Mouse (Mus musculus) common myeloid progenitor, adult 5-6 weeks (primary cell): ENCODE measurements around the gene Npcd. TPM values are rescaled to one million over a fixed set of nuclear protein-coding genes. Genes with fewer than 3 reads are reported as not detected.

ENCODE experiments used
- ATAC-seq: replicated peaks from 2 replicates; pipeline ENCODE4 v1.8.0; 2016; ENCODE audit warnings: low read depth, mild to moderate bottlenecking, moderate TSS enrichment, inconsistent platforms; ENCODE audit not compliant: poor library complexity, severe bottlenecking
- total RNA-seq: library from RNA; stranded (forward); fragments of 200-1000, 187-1606 nt; gene quantifications from 2 replicates; pipeline ENCODE4 v1.2.3, GENCODE M21; 2017

Npcd gene
- total RNA-seq, 1 experiment from 2014 or later = not detected

DNA sequence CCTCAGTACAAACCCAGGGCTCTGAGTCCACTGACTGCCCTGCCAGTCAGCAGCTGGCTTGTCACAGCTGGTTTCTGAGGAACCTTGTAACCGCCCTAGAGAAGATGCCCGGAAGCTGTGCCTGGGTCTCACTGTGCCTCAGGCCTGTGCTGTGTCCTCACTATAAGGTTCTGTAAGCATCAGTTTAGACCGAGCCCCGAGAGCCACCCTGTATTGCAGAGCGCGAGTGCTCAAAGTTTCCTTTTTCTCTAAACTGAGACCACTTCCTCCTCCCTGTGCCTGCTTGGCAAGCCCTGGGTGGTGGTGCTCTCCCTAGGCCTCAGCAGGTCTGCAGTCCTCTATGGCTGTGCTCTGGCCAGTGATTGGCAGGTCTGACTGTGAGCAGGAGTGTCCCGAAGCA, 84.9 kb downstream of the Npcd start:
- ATAC-seq = 0 out of 2 replicates have a peak, but pooled peaks have one; percentile 9

DNA sequence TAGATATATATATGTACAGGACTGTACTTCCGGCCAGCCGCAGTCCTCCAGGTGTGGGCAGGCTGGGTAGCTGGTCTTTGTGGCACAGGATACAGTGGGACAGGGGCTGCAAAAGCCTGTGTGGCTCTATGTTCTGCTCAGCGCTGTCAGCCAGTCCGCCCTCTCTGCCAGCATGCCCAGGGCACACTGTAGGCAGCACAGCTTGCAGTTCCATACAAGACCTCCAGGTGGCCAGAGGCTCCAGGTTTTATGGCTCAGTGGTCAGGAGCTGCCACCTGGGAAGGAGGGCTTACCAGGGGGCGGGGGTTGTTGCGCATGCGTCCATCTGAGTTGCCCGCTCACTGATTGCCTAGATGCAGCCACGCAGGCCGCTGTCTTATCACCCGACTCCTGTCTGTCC, 86.0 kb downstream of the Npcd start:
- 0 out of 2 replicates have a peak, but pooled peaks have one; percentile 30 for ATAC-seq

DNA sequence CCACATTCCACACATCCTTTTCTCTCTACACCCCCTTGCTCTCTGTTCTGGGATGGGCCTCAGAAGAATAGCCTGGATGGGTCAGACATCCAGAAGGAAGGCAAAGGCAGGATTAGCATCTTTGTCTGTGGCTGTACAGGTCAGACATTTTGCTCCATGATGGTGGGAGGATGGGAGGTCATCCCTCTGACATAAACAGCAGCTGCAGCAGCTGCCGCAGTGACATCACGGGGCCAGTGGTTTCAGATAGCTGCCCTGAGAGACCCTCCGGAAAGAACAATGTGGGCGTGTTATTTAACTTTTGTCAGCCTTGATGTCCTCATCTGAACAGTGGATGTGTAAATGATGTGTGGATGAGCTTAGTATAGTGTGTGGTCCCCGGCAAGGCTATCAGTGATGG, 88.2 kb downstream of the Npcd start:
- ATAC-seq = no peak

DNA sequence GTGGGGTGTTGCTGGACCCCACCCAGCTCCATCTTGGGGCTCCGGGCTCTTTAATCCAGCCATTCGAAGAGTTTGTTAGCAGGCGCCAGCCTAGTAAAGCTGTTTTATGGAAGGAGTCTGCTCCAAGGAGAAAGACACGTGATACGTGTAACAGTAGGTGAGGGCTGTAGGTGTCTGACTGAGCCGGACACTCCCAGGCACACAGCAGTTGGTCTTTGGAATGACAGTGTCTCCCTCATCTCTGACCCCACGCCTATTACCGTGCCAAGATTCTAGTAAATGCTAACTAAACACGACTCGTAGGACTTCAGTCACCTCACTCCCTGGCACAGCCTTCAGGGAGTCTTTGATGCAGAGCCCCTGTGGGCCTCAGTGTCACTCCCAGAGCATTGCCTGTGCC, 88.7 kb downstream of the Npcd start:
- ATAC-seq = no peak

DNA sequence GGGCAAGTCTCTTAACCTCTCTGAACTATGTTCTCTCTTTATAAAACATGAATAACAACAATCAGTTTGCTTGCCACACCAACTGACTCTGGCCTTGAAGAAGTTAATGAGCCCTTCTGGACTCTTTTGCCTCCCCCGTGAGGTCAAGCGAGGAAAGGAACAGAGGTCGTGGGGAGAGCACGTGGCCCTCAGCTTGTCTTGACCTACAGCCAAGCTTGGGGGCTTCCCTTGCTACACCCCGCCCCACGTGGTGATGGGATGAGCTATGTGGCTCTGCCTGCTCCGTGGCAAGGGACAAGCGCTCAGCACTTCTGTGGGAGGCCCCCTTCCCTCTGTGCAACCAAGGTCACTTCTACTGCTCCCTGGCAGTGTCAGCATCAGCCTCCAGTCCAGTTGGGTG, 89.3 kb downstream of the Npcd start:
- ATAC-seq = no peak

DNA sequence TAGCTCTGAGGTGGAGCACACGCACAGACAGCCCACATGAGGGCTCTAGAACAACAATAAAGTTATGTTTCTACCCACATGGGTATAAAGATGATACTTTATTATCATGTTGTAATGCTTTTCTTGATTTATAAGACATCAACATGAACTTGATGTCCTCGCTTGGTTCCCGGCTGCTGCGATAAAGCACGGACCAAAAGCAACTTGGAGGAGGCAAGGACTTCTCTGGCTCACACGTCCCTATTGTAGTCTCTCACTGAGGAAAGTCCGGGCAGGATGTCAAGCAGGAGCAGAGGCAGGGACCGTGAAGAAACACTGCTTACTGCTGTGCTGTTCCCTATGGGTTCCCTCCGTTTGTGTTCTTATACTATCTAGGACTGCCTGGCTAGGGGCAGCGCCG, 90.0 kb downstream of the Npcd start:
- ATAC-seq = no peak

DNA sequence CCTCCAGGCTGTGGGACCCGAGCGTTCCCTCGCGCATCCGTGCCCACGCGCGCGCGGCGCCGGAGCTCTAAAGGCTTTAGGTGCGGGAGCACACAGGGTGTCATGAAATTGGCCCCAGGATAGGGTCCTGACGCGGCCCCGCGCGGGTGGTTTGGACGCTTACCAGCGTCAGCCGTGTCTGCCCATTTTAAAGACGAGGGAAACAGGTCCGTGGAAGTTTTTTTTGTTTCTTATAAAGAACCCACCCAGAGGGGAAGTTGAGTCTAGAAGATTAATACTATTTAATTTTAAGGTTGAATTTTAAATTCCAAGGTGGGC, 91.4 kb downstream of the Npcd start:
- no peak for ATAC-seq

DNA sequence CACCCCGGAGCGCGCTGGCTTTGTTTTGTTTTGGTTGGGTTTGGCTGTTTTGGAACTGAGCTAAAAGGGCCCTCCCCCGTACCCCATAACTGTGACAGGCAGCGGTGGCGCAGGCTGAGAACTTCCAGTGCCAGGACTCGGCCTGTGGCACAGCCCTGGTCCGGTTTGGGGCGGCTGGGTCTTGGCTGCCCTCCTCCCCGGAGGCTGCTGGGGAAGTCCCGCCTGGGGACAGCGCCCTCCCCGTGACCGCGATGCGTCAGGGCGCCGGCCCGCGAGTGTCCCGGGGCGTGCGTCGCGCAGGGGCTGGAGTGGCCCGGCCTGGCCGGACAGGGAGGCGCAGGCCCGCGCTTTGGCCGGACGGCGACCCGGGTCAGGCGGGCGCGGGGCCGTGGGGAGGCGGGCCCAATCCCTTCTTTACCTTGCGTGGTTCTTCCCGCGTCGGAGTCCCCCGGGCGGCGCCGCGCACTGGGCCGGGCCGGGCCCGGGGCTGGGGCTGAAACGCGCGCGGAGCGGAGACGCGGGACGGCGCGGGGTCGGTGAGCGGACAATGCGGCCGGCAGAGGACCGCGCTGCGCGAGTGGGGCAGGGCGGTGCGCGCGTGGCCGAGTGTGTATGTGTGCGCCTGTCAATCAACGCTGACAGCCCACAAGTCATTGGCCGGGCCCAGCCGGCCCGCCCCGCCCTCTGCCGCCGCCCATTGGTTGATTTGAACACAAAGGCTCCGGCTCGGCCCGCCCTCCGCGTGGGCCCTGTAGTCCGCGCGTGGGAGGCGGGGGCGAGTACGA, 91.9 kb downstream of the Npcd start, which contains the start of gene Sun2:
Sun2 (minus strand) TSS at position 616 of the 785 bp plus-strand sequence.
- peak; percentile 65 for ATAC-seq

DNA sequence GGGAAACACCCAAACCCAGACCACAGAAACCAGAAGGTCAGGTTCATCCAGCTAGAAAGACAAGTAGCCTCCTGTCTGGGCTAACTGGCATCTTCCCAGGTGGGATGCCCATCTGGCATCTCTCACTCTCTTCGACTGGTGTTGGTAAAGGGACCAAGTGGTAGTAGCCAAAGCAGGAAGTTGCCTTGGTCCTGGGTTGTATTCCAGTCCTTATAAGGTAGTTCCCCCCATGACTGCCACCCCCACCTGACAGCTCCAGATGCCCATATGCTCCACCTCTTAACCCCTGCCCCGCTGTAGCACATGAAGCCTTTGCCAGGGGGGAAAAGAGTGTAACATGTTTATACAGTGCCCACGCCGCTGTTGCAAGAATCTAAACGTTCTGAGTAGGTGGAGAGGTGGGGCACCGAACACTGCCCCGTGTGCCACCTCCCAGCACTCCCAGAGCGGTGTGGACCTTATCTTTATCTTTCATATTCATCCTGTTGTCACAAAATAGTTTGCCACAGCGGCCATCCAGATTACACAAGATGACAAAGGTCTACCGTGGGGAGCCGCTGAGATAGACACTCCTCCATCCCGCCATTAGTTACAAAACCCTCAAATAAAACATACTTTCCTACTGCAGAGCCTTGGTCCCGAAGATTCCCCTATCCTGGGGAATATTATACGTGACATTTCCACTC, 92.7 kb downstream of the Npcd start:
- ATAC-seq = peak; percentile 43

DNA sequence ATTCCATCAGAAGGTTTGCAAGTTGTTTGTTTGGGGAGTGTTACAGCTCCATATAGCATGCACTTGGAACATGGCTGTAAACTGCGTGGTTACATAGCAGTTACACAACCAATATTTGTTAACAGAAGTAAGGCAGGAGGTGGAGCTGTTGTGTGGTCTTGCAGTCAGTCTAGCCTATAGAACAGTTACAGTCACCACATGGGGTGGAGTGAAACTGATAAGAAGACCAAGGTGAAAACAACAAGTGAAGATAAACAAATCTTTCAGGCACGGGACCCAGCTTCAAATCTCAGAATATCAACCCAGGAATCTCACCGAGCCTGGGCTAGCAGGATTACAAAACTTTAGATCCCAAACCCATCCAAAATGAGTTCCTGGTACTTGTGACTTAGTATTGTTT, 93.3 kb downstream of the Npcd start:
- ATAC-seq = no peak

Other genes starting within 250 kb of the Npcd start
- 1.8 and 2.1 TPM in 2 replicates for gene Dmc1, start 229.1 kb downstream of the Npcd start, total RNA-seq
- 2.8 and 2.9 TPM in 2 replicates for gene Fam227a, start 175.3 kb downstream of the Npcd start, total RNA-seq
- gene Cby1, start 175.0 kb downstream of the Npcd start, total RNA-seq = 46.7 and 51.4 TPM in 2 replicates
- 92.2 and 93.2 TPM in 2 replicates for gene Tomm22, start 163.4 kb downstream of the Npcd start, total RNA-seq
- gene Josd1, start 146.3 kb downstream of the Npcd start, total RNA-seq = 28.5 and 40.3 TPM in 2 replicates
- gene Gtpbp1, start 143.4 kb downstream of the Npcd start, total RNA-seq = 55.1 and 66.9 TPM in 2 replicates
- 53.7 and 73.2 TPM in 2 replicates for gene Sun2, start 91.7 kb downstream of the Npcd start, total RNA-seq
- 16.0 and 18.0 TPM in 2 replicates for gene Dnal4, start 56.4 kb downstream of the Npcd start, total RNA-seq
- 0.05 and 0.55 TPM in 2 replicates for gene Nptxr, start 29.5 kb downstream of the Npcd start, total RNA-seq
- 11.0 and 19.6 TPM in 2 replicates for gene Cbx6, start 451 bp upstream of the Npcd start, total RNA-seq
- gene Apobec3, start 57.4 kb upstream of the Npcd start, total RNA-seq = 188 and 214 TPM in 2 replicates
- gene Cbx7, start 136.9 kb upstream of the Npcd start, total RNA-seq = 3.4 and 5.5 TPM in 2 replicates
- 0.10 and 0.82 TPM in 2 replicates for gene Pdgfb, start 180.7 kb upstream of the Npcd start, total RNA-seq